Mouse (Mus musculus) ovary, postnatal 14 days (tissue): ENCODE measurements around the gene Sod2.
"Not testable (repeated sequence)": the region's sequence is repeated elsewhere in the genome, so short reads cannot be mapped to it uniquely, and the experiment has no call there.

Source experiments
- DNase-seq: peaks from one replicate; pipeline ENCODE4 v3.0.0; 2022; ENCODE audit warnings: low spot score

Sod2 gene

DNA sequence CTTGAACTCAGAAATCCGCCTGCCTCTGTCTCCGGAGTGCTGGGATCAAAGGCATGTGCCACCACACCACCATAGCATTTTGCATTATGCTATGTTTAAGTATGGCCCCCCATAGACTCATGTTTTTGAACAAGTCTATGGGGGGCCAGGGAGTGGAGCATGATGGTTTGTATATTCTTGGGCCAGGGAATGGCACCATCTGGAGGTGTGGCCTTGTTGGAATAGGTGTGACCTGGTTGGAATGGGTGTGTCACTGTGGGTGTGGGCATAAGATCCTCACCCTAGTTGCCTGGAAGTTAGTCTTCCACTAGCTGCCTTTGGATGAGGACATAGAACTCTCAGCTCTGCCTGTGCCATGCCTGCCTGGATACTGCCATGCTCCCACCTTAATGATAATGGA, at the start of gene Sod2:
Sod2 (plus strand) TSS at position 301 of the 400 bp plus-strand sequence.
- DNase-seq, result not testable (repeated sequence)

DNA sequence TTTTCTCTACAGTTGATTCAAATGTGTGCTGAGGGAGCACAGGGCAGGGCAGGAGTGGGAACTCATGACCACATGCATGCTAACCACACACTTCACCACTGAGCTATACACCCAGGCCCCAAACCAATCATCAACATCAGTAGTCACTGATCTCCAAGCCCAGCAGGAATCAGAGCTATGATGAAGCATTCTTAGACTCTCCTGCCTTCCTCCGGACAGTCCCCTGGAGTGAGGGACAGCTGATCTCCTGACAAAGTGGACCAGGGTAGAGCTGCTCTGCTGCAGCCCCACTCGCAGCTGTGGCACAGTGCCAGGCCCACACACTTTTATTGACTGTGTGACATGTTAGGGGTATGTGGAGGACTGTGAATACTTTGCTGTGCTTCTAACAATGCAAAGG, 47.3 kb upstream of the Sod2 start:
- not testable (repeated sequence) for DNase-seq

DNA sequence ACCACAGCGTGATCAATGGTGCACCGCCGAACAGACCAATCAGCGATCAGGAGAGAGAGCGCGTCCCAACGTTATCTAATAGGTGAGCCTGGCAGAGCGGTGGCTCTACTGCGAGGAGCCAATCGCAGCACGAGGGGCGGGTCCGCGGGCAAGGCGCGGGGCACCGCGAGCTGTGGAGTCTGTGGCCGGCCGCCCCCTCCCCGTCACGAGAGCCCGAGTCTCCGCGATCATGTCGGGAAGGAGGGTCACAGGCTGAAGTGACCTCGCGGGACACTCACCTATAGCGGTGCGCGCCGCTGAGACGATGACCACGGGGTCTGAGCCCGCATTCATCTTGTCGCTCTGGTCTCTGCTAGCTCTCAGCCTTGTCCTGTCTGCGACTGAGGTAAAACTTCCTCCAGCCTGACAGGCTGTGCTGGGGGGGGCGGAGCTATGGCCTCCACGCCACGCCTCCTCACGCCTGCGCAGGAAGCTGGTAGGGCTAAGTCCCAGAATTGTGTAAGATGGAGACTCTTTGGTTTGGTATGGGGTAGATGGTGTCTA, 46.2 kb upstream of the Sod2 start, which contains the start of gene Acat2:
Acat2 (minus strand) TSS at position 417 of the 543 bp plus-strand sequence.
- peak; percentile 88 for DNase-seq

DNA sequence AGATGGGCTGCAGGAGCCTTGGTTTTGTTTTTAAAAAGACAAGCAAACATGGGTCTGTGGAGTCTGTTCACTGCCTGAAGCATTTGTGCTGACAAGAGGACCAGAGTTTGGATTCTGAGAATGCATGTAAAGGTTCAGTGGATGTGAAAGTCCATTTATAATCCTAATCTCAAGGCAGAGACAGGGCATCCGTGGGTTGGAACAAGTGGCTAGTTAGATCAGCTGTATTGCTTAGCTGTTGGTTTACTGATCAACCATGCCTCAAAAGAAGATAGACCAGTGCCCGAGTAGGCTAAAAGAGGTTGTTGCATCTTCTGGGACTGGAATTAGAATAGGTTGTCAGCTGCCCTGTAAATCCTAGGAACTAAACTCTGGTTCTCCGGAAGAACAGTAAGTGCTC, 43.2 kb upstream of the Sod2 start:
- no peak for DNase-seq

DNA sequence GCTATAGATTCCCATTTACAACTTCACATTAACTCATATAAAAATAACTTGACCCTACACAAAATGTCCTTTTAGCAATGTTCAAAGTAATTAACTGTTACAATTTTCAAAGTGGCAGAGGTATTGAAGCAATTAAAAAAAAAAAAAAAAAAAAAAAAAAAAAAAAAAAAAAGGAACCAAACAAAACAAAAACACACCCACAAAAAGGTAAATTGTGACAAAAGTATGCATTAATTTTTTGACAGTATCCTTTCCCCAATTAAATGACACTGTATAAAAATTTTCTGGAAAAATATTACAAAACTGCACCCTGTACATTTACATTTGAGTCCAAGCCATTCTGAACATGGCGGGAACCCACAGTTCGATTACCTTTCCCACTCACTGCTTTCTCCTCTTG, 39.5 kb upstream of the Sod2 start:
- DNase-seq, result no peak

DNA sequence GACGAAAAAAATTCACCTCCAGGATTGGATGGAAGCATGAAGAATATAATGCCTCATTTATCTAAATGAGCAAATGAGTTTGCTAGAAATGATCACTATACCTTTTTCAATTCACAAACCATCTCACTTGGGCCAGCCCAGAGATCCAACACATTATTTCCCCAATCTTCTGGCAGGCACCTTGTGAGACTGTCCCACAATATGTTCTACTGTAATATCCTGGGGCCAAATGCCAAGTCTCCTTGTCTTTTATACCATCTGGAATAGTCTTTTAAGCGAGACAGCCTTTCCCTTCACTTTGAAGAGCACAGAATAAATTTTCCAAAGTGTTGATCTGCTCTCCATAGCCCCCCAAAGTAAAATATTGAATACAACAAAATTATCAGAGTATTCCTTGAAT, 32.8 kb upstream of the Sod2 start:
- no peak for DNase-seq

DNA sequence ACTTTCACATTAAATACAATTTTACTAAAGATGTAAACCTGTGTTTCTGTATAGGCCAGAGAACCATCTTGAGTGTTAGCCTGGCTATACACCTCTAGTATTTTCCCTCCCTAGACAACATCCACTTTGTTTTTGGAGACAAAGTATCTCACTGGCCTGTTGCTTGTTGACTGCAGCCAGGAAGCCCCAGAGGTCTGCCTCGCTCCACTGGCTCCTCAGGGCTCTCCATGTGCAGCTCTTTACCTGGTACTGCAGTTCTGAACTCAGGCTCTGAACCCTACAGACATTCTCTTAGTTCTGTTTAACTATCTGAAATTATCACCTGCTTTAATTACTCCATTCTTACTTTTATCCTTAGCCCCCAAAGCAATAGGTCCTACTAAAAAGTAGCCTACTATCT, 28.1 kb upstream of the Sod2 start:
- no peak for DNase-seq

DNA sequence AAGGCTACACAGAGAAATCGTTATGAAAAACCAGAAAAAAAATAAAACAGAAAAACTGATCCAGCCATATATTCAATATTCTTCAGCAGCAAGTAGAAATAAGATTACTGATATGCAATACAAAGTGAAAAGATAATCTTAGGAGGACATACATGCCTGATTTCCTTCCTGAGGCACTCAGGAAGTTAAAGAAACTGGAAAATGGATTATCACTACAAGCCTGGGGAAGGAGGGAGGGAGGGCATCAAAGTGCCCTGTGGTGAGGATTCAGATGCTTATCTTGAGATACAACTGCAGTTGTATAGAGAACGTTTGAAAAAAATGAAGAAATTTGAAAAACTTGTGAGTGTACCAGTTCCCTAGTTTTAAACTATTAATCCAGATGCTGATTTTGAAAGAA, 22.7 kb upstream of the Sod2 start:
- DNase-seq, result no peak

DNA sequence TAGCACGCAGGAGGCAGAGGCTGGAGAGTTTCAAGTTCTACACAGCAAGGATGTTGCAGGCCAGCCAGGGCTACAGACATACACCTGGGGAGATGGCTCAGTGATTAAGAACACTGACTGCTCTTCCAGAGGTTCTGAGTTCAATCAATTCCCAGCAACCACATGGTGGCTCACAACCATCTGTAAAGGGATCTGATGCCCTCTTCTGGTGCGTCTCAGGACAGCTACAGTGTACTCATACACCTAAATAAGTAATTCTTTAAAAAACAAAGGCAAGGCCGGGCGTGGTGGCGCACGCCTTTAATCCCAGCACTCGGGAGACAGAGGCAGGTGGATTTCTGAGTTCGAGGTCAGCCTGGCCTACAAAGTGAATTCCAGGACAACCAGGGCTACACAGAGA, 18.6 kb upstream of the Sod2 start:
- DNase-seq, result not testable (repeated sequence)

DNA sequence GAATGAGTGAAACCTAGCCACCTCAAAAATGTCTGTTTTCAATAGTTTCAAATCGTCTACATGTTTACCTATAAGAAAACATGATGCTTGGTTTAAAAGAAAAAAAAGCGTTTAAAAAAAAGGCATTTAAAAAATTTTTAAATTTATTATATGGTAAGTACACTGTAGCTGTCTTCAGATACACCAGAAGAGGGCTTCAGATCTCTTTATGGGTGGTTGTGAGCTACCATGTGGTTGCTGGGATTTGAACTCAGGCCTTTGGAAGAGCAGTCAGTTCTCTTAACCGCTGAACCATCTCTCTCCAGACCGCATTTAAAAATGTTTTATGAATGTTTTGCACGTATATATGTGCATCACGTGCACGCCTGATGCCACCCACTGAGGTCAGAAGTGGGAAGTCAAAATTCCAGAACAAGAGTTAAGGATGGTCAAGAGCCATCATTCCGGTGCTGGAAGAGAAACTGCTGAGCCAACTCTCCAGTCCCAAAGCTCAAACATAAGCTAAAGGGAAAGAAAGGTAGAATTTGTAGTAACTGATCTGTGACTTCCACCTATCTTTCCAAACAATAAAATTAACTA, 16.0 kb upstream of the Sod2 start:
- DNase-seq, result no peak

DNA sequence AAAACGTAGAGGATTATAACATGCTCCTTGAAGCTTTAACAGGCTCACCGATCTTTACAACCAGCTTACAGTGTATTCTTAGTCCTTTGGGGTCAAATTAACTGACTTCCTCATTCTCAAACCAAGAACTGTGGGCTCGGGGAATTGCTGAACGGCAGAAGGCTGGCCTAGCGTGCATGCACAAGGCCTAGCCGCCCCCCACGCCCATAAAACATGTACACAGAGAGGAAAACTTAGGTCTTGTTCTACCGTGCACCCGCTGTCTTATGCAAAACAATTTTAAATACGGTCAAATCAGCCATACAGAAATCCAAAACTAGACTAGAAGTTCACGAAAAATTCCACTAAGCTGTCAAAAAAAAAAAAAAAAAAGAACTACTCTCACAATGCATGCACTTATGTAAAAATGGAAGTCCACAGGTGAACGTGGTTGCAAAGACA, 15.4 kb upstream of the Sod2 start:
- peak; percentile 12 for DNase-seq

DNA sequence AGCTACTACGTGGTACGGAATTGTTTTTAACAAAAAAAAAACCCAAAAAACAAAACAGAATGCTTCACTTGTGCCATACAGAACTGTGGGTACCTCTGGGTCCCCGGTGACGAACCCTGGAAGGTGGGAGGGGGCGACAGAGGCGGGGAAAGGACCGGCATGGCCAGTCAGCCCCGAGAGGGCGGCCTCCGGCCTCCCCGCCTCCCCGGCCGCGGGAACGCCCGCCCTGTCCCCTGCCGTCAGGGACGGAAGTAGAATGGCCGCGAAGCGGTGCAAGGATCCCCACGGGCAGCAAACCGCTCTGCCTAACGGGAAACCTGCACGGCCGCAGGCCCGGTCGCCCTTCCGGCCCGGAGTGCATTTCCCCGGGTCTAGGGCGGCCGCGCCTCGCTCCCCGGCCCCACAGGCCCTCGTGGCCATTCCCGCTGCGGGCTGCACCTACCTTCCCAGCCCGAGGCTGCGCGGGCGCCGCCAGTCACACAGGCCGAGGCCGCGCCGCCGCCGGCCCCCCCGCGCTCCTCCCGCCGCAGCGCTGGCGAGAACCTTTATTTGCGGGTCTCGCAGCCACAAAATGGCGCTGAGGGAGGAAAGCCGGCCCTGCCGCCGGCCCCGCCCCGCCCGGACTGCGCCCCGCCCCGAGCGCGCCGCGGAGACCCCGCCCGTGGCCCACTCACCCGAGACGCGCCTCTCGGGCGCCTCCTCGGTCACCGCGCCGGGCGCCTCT, 14.8 kb upstream of the Sod2 start:
- DNase-seq, result peak; percentile 81

DNA sequence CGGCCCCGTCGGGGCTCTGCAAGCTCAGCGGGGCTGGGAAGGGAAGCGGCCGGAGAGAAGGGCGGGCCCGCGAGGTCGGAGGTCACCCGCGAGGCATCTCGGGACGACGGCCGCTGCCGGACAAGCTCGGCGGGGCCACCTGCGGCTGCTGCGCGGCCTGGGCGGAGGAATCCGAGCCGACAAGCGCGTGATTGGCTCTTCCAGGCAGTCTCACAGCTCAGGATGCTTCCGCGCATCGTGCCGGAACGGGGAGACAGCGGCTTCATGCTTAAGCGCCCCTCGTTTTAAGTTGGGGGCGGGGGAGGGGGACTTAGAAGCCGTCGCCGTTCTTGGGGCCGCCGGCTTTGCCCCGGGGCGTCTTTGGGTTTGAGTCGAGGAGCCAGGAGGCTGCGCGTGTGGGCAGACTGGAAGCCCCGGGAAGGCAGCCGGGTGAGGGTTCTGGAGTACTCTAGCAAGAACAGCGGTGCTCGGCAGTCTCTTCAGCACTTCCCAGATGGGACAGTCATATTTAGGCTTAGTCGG, 14.1 kb upstream of the Sod2 start:
- peak; percentile 89 for DNase-seq

DNA sequence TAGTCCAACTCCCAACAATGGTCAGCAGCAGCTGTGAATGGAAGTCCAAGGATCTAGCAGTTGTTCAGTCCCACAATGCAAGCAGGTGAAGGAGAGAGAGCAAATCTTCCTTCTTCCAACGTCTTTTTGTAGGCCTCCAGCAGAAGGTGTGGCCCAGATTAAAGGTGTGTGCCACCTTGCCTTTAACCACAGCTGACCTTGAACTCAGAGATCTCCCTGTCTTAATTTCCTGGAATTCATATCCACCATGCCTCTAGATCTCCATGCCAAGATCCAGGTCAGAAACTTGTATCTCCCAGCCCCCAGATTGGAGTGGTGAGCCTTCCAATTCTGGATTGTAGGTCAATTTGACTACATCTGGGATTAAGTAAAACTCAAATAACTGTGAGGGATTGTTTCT, 12.6 kb upstream of the Sod2 start, which contains the start of gene Wtap:
Wtap (minus strand) TSS at position 101 of the 400 bp plus-strand sequence.
- DNase-seq, result no peak

DNA sequence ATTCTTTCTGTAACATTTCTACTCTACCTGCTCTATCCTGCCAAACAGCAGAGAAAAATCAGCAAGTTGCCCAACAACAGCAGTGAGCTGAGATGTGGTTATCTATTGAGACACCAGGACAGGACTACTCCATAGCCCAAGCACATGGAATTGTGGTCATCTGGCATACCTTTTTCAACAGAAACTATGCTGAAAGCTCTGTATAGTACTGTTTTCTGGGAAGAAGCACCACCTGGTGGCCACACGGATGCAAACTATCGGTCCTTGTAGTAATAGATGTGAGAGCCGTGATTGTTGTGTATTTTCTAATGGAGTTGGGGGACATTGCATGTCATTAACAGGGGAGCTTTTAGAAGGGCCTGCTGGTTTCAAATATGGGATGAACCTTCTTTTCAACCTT, 10.3 kb upstream of the Sod2 start:
- peak; percentile 27 for DNase-seq

DNA sequence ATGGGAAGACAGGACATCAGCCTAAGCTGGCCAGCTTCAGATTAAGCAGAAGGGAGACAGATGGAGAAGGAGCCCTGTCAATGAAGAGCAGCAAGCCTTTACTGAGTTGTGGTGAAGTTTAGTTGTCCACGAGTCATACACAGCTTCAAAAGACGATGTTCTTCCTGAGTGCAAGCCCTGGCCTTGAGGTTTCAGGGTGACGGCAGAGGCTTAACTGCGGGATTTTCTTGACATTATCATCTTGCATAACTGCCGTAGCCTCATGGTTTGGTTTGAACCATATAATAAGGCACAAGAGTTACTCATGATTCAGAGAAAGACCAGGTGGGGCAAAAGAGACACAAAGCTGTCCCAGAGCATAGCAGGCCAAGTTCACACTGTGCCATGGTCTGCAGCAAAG, 8.8 kb upstream of the Sod2 start:
- no peak for DNase-seq

DNA sequence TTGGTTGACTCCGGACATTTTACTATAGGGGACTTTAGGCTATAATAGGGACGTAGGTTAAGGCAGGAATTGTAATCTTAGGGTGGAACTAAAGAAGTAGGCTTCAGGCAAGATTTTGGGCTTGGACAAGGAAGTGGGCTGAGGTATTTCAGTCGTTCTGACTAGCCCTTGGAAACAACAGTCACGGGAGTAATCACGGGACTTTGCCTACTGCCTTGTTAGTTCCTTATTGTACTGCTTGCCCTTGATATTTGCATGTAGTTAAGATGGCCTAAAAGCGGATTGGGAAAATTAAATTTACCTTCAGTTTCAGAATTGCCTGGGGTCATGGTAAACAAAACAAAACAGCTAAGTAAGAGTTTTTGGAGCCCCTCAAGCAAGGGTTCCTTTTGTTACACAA, 7.6 kb upstream of the Sod2 start:
- DNase-seq, result no peak

DNA sequence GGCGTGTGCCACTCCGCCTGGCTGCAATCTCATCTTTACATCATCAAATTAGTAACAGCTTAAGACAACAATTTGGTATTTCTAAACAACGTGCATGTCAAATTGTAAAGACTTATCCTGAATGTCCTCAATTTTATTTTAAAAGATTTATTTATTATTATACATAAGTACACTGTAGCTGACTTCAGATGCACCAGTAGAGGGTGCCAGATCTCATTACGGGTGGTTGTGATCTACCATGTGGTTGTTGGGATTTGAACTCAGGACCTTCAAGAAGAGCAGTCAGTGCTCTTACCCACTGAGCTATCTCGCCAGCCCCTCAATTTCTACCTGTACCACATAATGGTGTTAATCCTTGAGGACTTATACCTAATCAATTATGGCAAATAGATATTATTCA, 4.4 kb upstream of the Sod2 start:
- DNase-seq, result not testable (repeated sequence)

DNA sequence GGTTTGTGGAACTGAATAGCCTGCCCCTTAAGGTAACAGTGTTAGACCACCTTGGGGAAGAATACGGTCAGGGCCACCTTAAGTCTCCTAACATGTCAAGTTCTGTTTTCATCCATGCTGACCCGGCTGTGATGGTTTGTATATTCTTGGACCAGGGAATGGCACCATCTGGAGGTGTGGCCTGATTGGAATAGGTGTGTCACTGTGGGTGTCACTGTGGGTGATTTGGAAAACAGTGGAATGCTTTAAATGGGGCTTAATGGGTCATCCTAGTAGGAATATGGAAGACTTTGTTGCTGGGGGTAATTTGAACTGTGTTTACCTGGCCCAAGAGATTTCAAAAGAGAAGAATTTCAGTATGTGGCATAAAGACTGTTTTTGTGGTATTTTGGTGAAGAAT, 2.2 kb upstream of the Sod2 start:
- DNase-seq, result not testable (repeated sequence)

DNA sequence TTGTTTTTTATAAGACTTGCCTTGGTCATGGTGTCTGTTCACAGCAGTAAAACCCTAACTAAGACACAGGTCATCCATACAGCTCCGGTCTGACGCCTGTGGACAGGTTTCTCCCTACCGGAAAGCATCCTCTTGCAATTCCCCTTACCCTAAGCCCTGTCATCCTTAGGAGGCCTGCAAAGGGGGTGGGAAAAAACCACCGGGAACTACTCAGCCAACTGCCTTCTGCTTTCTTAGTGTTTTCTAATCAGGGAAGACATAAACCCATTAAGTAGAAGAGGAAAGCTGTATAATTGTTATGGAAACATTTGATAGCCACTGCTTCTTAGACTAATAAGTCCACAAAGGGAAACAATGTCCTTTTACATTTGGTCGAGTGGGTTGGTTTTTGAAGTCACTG, 338 bp downstream of the Sod2 start:
- no peak for DNase-seq

DNA sequence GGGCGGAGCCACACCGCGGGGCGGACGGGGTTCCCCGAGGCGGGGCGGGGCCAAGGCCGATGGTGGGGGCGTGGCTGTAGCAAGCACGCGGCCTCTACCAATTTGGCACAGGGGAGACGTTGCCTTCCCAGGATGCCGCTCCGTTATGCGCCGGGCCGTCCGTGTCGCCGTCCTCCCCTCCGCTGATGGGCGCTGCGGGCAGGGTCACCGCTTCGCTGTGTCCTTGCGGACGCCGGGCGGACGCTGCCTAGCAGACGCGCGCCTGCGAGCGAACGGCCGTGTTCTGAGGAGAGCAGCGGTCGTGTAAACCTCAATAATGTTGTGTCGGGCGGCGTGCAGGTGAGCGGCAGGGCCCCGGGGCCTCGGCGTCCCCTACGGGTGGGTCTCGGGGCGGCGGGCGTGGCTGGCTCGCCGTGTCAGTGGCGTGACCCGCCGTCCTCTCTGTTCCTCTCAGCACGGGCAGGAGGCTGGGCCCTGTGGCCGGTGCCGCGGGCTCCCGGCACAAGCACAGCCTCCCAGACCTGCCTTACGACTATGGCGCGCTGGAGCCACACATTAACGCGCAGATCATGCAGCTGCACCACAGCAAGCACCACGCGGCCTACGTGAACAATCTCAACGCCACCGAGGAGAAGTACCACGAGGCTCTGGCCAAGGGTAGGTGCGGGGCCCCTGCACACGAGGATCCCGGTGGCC, 1.2 kb downstream of the Sod2 start:
- DNase-seq, result peak; percentile 98

DNA sequence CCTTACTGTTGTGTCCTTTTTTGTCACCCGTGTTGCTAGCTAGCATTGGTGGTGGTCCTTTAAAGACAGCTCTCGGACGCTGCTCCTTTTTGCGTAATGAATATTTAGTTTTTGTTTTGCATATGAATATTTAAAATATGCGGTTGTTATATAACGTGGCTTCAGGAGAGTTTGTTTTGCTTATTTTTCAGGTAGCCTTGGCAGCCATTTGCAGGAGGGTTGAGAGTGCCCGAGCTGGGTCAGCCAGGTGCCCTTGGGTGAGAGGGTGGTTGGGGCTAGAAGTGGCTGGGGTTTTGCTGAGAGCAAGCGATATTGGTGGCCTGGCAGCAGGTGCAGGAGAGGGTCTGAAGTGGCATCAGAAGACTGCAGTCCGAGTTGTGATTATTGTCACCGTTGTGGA, 1.9 kb downstream of the Sod2 start:
- DNase-seq, result no peak

DNA sequence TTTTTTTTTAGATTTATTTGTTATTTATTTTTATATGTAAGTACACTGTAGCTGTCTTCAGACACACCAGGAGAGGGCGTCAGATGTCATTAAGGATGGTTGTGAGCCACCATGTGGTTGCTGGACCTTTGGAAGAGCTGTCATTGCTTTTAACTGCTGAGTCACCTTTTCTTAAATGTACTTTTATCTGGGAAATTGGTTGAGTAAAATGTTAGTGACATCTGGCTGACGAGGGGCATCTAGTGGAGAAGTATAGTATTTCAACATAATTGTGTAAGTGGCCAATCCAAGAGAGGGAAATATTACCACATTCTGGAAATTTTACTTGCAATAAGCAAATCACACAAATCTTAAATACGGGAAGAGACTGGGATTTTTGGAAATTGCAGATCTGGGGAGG, 3.2 kb downstream of the Sod2 start:
- DNase-seq, result peak; percentile 6
